Mouse (Mus musculus) erythroblast, embryonic 14.5 days (primary cell): ENCODE measurements around the gene Prtn3. TPM values are rescaled to one million over a fixed set of nuclear protein-coding genes. Genes with fewer than 3 reads are reported as not detected.
A peak's percentile ranks its signal among the peaks of the same experiment; 100 is the strongest.

ENCODE experiments used
- H3K27me3 ChIP-seq: 2 replicates; pipeline ENCODE4 v1.6.1; 2012; ENCODE audit warnings: inconsistent platforms; ENCODE audit not compliant: control insufficient read depth
- H3K36me3 ChIP-seq: 2 replicates; pipeline ENCODE4 v1.6.1; 2012; ENCODE audit warnings: mild to moderate bottlenecking, inconsistent platforms; ENCODE audit not compliant: control insufficient read depth
- H3K4me1 ChIP-seq: 2 replicates; pipeline ENCODE4 v1.6.1; 2012; ENCODE audit warnings: inconsistent platforms; ENCODE audit not compliant: control insufficient read depth
- H3K4me3 ChIP-seq: replicated peaks from 2 replicates; pipeline ENCODE3; 2012; ENCODE audit warnings: moderate library complexity, mild to moderate bottlenecking, inconsistent platforms
- H3K9me3 ChIP-seq: 2 replicates; pipeline ENCODE4 v1.6.1; 2012; ENCODE audit warnings: low read length, inconsistent platforms, mixed read lengths; ENCODE audit not compliant: control insufficient read depth
- GATA1 ChIP-seq: IDR thresholded peaks from 2 replicates; pipeline ENCODE4 v1.6.1; 2012; ENCODE audit warnings: low read length, inconsistent platforms, mixed read lengths
- TAL1 ChIP-seq: IDR thresholded peaks from 3 replicates; pipeline ENCODE4 v1.6.1; 2012; ENCODE audit warnings: low read length, inconsistent platforms, mixed read lengths
- polyA plus RNA-seq: library from polyadenylated mRNA; stranded (reverse); fragments of >175 nt; gene quantifications from 2 replicates; pipeline ENCODE4 v1.2.3, GENCODE M21; 2012

Gene Prtn3
- polyA plus RNA-seq, 1 experiment, result 3.5 TPM

GRCm38 (mm10) chr10:79840644-79841551, 33.4 kb upstream of the Prtn3 start:
- peaks cover 13% of the 10 kb centered on the region for H3K27me3 ChIP-seq
- H3K4me3 ChIP-seq, result peak overlapping the region; percentile 40
- no peak for TF ChIP-seq GATA1
- no peak for TF ChIP-seq TAL1
- H3K4me1 ChIP-seq, result peaks cover 8% of the 10 kb centered on the region
- H3K36me3 ChIP-seq, result no peaks in the 10 kb centered on the region
- H3K9me3 ChIP-seq, result no peaks in the 10 kb centered on the region; the same call in 1 of the 2 replicates

- H3K36me3 ChIP-seq, result no peaks in the 10 kb centered on the region
- peaks cover 13% of the 10 kb centered on the region for H3K27me3 ChIP-seq
- H3K4me1 ChIP-seq, result peaks cover 8% of the 10 kb centered on the region
- no peaks in the 10 kb centered on the region for H3K9me3 ChIP-seq
- no peak overlapping the region for H3K4me3 ChIP-seq
- TF ChIP-seq TAL1, result no peak
- TF ChIP-seq GATA1, result no peak
These were observed 32.0 kb upstream of the Prtn3 start for GRCm38 (mm10) chr10:79842322-79842721.

GRCm38 (mm10) chr10:79843476-79843875, 30.8 kb upstream of the Prtn3 start:
- peaks cover 13% of the 10 kb centered on the region for H3K27me3 ChIP-seq
- H3K36me3 ChIP-seq, result no peaks in the 10 kb centered on the region
- no peaks in the 10 kb centered on the region for H3K9me3 ChIP-seq
- no peak overlapping the region for H3K4me3 ChIP-seq
- TF ChIP-seq GATA1 (no peak), TAL1 (no peak)
- H3K4me1 ChIP-seq, result peaks cover 8% of the 10 kb centered on the region

GRCm38 (mm10) chr10:79846553-79846952, 27.7 kb upstream of the Prtn3 start:
- Histone ChIP-seq H3K4me1 (peaks cover 15% of the 10 kb centered on the region), H3K9me3 (no peaks in the 10 kb centered on the region), H3K36me3 (no peaks in the 10 kb centered on the region), H3K4me3 (no peak overlapping the region), H3K27me3 (no peaks in the 10 kb centered on the region)
- TF ChIP-seq GATA1, result no peak
- no peak for TF ChIP-seq TAL1

GRCm38 (mm10) chr10:79849941-79850628, 24.2 kb upstream of the Prtn3 start:
- TF ChIP-seq TAL1 (no peak), GATA1 (no peak)
- Histone ChIP-seq H3K4me3 (no peak overlapping the region), H3K27me3 (no peaks in the 10 kb centered on the region), H3K36me3 (no peaks in the 10 kb centered on the region), H3K9me3 (no peaks in the 10 kb centered on the region), H3K4me1 (peaks cover 40% of the 10 kb centered on the region)

GRCm38 (mm10) chr10:79851653-79852052, 22.6 kb upstream of the Prtn3 start:
- Histone ChIP-seq H3K4me1 (peaks cover 54% of the 10 kb centered on the region), H3K27me3 (no peaks in the 10 kb centered on the region), H3K9me3 (no peaks in the 10 kb centered on the region), H3K4me3 (no peak overlapping the region), H3K36me3 (peaks cover 9% of the 10 kb centered on the region)
- no peak for TF ChIP-seq TAL1
- no peak for TF ChIP-seq GATA1

GRCm38 (mm10) chr10:79852107-79852789, 22.0 kb upstream of the Prtn3 start:
- no peak for TF ChIP-seq GATA1
- Histone ChIP-seq H3K9me3 (no peaks in the 10 kb centered on the region), H3K27me3 (no peaks in the 10 kb centered on the region), H3K4me1 (peaks cover 60% of the 10 kb centered on the region), H3K4me3 (peak overlapping the region; percentile 82), H3K36me3 (peaks cover 15% of the 10 kb centered on the region)

GRCm38 (mm10) chr10:79852827-79853226, 21.4 kb upstream of the Prtn3 start:
- Histone ChIP-seq H3K27me3 (no peaks in the 10 kb centered on the region), H3K9me3 (no peaks in the 10 kb centered on the region), H3K4me3 (peak overlapping the region; percentile 82), H3K4me1 (peaks cover 65% of the 10 kb centered on the region), H3K36me3 (peaks cover 21% of the 10 kb centered on the region)
- no peak for TF ChIP-seq TAL1
- no peak for TF ChIP-seq GATA1

- H3K4me1 ChIP-seq, result peaks cover 71% of the 10 kb centered on the region
- TF ChIP-seq GATA1, result no peak
- peaks cover 27% of the 10 kb centered on the region for H3K36me3 ChIP-seq
- H3K4me3 ChIP-seq, result peak overlapping the region; percentile 82
- no peaks in the 10 kb centered on the region for H3K9me3 ChIP-seq
- H3K27me3 ChIP-seq, result no peaks in the 10 kb centered on the region
These were observed 20.9 kb upstream of the Prtn3 start for GRCm38 (mm10) chr10:79853392-79853791.
